Mouse (Mus musculus): Measurements from ENCODE around the gene Tns4.

The Tns4 gene

DNA sequence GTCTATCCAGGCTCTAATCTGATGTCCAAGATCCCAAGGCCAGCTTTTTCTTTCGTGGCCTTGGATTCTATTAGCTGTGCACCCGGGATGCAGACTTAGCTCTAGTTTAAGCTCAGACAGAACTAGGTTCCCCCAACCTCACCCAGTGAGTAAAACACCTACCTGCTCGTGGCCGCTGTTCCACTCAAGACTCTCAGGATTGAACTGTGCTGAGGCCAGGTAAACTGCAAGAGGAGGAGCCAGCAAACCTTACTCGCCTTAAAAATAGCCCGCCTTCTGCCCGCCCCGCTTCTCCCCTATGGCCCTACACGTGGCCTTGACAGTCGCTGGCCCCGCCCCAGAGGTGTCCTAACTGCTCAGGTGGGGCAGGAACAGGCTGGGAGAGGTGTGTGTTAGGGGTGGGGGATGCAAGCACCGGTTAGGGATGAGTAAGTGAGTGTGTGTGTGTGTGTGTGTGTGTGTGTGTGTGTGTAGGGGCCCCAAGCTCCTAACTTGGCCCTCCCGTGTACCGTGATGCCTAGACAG is at the start of gene Tns4:
Tns4 (minus strand) TSS at position 230 of the 525 bp plus-strand sequence.
- DNase-seq (ENCODE audit: low spot score in 2 of 2), result peak; percentile 60 to 77

DNA sequence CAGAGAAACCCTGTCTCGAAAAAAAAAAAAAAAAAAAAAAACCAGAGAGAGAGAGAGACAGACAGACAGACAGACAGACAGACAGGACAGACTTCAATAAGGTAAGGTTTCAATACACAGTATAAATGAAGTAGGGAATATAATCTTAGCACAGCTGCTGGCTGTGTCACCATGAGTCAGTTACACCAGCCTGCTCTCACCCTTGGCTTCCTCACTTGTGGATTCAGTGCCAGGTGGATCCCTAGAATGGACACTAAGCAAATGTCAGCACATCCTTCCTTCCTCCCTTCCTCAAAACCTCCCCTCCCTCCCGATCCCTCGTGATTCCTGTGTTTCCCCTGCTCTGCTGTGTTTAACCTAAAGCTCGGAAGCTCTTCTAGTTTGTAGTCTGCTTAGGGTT is 48.3 kb upstream of the Tns4 start:
- no peak for DNase-seq (ENCODE audit: low spot score in 2 of 2)

DNA sequence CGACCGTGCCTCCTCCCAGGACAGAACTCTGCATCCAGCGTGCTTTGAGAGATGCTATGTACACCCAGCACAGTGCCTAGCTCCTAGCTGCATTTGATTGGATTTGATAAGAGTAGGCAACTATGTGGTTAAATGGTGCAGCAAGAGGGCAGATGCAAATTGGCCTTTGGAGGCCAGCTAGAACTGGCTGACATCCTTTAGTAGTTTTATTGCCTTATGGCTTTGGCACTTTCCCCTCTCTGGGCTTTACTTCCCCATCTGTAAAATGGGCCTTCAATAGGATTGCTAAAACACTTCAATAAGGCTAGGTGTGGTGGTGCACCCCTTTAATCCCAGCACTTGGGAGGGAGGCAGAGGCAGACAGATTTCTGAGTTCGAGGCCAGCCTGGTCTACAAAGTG is 47.9 kb upstream of the Tns4 start:
- DNase-seq (ENCODE audit: low spot score in 2 of 2), result no peak

DNA sequence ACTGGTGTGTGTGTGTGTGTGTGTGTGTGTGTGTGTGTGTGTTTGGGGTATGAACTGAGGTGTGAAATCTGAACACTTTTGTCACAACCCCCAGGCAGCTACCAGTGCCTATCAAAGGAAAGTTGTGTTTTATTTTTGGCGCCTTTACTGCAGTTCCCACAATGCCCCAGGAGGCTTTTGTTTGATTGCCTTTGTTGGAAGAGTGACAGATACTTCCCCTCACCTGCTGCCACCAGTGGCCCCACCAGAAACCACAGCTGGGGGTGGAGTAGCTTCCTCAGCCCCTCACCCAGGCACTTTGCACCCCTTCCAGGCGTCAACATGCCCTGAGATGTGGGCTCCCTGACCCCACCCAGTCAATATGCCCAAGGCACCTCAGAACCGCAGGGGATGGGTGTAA is 47.3 kb upstream of the Tns4 start:
- DNase-seq (ENCODE audit: low spot score in 2 of 2), result no peak

DNA sequence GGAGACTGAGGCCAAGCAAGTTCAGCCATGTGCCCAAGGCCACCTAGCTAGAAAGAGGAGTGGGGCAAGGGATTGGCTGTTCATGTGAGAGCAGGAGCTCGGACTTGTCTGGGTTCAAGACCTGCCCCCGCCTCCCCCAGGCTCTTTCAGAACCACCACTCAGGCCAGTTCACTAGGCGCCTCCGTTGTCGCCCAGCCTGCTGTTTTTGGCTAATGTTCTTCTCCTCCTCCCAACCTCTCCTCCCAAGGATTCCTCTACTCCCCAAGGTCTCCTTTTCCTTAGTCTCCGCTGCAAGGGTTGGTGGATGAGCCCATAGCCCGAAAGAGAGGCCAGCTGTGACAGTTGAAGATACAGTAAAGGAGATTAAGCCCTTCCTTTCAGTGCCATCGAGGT is 45.9 kb upstream of the Tns4 start:
- no peak for DNase-seq (ENCODE audit: low spot score in 2 of 2)

DNA sequence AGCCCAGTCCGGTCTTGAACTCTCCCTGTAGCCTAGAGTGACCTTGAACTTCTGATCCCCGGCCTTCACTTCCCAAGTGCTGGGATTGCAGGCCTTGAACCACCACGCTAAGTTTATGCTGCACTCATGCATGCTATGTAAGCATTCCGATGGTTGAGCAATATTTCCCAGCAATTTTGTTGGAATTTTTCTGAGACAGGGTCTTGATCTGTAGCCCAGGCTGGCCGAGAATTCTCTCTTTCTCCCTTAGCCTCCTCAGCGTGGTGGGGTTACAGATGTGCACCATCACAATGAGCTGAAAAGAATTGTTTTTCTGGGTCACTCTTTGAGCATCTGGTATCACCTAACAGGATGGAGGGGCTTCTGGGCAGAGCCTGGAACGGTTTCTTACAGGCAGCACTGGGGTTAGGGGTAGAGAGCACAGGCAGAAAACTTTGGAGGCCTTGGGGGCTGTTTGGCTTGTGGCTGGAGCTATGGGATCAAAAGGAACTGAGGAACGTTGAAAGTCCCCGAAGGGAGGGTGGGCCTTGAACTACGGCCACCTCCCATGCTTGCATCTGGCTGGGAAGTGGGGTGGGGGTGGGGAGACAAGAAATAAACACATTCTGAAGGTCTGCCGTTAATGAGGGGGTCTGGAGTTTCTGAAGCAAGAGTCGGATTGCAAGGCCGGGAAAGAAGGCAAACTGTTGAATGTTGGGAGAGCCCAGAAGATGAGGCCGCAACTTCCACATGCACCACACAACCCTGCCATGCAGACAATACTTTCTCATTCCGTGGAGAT is 45.4 kb upstream of the Tns4 start:
- no peak for DNase-seq (ENCODE audit: low spot score in 2 of 2)

DNA sequence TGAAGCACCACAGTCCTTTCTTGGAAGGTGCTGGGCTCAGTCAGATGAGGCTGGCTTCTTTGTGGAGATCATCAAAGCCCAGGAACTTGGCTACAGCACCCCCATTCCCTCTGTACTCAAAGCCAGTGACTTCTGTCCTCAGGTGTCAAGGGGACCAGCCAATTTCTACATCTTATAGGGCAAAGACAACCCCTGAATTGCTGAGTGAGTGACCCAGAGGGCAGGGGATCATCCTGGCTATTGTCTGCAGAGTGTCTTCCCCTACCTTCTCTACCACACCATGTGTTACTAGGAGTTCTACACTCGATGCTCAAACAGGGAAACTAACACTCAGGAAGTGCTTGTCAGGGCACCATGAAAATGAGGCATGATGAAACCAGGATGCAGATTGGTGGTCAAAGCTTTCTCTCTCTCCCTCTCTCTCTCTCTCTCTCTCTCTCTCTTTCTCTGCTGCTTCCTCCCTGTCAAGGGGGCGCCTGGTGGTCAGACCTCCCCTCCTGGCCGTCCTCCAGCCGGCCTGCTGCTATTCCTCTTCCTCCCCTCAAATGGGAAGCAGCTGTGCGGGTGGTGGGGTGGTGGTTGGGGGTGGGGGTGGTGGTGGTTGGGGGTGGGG is 44.3 kb upstream of the Tns4 start:
- no peak for DNase-seq (ENCODE audit: low spot score in 2 of 2)

DNA sequence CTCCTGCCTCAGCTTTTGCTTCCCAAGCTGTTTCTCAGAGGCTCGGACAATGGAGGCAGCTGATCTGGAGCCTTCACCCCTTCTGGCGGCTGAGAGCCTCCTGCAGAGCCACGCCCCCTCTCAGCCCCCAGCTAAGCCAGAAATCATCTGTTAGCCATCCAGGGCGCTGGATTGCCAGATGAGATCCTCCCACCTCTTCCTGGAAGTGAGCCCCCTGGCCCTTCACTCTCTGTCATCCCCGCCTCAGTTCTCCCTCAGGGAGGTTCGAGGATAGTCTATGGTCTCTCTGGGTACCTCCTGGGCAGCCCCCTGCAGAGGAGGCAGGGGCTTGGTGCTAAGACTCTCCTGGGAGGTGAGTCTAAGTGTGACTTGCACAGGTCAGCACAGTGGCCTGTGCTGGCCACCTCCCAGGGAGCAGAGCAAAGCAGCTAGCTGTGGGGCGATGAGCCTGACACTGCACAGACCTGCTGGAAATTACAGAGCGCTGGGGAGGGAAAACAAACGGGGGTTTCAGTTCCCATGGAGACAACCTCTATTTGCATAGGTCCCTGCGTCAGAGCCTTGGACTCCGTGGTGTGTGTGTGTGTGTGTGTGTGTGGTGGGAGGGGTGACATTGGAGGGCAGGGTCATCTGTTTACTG is 43.1 kb upstream of the Tns4 start:
- DNase-seq (ENCODE audit: low spot score in 2 of 2), result peak in 1 of 2 experiments; percentile 55

DNA sequence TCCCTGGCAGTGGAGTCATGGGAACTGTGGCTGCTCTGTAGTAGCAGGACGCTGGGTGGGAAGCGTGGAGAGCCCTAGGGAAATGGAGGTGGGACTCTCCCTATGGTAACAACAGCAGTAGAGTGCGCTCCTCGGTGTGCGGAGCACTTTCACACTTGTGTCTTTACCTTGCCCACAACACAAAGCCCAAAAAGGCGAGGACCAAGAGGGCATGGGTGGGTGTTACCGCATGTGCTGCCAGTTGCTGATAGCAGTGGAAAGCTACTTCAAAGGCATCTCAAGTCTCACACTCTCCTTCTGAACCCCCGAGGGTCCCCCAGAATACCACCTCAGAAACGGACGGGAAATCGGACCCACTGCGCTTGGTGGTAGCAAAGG is 42.3 kb upstream of the Tns4 start:
- DNase-seq (ENCODE audit: low spot score in 2 of 2), result no peak

DNA sequence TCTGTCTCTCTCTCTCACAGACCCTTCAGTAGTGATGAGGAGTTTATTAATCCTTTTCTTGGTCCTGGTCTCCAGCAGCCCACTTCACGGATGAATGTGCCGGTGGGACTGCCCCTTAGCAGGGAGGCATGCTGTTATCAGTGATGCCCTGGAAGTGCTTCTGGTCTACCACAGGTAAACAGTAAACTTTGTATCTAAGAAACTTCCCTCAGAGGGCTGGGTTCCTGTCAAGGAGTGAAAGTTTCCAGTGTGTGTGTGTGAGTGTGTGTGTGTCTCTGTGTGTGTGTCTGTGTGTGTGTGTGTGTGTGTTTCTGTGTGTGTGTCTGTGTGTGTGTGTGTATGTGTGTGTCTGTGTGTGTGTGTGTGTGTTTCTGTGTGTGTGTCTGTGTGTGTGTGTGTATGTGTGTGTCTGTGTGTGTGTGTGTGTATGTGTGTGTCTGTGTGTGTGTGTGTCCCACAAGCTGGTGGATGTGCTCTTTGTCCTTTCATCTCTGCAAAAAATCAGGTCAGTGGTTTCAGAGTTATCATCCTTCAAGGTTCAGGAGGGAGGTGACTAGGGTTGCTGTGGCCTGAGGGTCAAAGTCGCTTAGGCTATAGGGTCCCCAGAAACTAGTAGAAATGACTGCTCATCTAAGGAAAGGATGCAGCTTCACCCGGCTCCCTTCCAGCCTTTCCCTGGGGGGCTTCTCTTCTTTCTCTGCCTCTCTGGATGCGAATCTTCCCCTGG is 41.8 kb upstream of the Tns4 start:
- DNase-seq (ENCODE audit: low spot score in 2 of 2), result no peak

DNA sequence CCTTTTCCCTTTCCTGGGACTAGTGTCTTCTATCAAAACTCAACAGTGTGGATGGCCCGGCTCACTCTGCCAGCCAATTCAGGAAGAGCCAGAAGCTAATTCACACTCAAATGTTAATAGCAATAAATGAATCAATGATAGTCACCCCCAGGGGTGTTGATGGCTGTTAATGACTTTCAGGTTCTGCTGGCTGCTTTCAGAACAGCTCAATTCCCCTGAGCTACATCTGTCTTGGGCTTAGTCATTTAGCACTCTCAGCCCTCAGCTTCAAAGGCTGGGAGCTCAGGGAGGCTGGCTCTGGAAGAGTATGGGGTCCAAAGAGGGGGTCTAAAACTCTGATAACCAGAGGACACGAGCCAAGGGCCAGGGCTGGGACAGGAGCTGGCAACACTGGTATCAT is 40.2 kb upstream of the Tns4 start:
- no peak for DNase-seq (ENCODE audit: low spot score in 2 of 2)

DNA sequence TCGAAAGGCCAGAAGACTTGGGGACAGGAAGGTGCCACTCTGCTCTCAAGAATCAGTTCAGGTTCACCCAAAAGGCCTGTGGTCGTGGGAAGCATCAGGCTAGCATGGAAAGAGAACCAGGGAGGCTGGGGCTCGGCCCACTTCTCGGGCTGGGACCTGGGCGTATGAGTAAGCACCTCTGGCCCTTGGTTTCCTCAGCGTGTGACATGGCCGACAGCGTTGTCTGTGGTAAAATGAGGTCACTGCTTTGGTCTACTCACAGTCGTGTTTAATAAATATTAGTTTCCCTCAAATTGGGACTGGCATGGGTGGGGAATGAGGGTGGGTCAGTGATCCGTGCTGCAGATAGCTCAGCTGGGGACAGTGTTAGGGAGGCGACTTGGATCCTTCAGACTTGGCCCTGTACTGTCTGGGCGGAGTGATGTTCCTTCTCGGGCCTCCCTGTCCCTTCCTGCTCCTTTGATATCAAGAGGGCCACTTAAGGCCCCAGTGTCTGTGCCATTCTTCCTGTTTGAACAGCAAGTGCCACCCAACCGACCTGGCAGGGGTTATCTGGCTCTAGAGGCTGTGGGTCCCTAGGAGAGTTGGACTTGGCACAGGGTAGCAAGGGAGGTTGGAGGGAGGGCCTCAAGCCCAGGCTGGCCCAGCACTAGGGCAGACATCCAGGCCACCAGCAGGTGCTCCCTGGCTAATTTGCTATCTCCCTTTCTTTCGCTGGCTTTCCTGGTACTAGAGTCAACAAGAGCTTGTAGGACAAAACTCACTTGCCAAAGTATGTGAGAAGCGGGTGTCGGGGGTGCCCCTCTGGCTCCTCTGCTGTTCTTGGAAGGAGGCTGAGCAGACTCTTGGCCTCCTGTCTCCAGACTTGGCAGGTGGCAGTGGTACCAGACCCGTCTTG is 38.9 kb upstream of the Tns4 start:
- DNase-seq (ENCODE audit: low spot score in 2 of 2), result no peak

DNA sequence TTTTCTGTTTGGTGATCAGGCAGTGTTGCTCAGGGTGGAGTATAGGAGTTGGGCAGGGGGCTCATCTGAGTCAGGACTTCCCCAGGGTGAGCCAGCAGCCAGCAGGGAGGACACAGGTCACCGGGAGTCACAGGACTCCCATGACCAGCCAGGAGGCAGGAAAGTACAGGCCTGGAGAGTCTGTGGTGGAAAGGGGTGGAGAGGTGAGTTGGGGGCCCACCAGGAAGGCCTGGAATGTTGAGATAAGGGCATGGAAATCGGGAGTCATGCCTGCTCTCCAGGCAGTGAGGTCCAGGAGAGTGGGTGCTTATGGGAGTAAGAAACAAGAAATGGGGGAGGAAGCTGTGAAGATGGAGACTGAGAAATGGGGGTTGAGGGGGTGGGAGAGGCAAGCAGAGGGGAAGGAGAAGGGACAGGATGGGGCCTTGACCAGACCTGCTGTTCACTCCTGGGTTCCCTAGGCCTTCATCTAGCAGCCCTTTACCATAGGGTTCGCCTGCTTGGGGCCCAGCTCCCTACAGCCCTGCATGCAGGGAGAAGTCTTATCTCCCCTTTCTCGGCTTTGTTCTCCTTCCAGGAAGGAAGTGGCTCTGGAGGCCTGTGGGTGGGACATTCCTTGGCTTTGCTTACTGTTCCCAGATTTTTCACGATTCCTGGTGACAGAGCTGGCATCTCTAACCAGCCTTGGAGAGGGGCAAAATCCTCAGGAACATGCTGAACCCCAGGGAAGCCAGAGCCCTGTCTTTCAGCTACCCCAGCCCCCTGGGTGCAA is 37.6 kb upstream of the Tns4 start:
- DNase-seq (ENCODE audit: low spot score in 2 of 2), result no peak

DNA sequence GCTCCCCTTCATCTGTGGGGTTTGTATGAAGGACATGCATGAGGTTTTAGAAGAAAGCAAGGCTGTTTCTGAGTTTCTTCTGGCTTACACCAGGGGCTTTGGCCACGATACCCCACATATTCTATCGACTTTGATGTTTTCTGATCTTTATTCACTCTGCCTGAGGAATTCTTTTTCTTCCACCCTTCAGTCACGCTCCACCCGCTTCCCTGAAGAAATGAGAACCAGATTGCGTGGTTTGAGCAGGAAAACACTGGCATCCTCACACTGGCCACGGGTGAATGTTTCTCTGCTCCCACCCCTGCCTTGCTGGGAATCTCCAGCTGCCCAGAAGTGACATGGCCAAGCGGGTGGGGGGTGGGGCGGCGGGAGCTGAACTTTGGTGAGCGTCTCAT is 35.5 kb upstream of the Tns4 start:
- DNase-seq (ENCODE audit: low spot score in 2 of 2), result no peak

DNA sequence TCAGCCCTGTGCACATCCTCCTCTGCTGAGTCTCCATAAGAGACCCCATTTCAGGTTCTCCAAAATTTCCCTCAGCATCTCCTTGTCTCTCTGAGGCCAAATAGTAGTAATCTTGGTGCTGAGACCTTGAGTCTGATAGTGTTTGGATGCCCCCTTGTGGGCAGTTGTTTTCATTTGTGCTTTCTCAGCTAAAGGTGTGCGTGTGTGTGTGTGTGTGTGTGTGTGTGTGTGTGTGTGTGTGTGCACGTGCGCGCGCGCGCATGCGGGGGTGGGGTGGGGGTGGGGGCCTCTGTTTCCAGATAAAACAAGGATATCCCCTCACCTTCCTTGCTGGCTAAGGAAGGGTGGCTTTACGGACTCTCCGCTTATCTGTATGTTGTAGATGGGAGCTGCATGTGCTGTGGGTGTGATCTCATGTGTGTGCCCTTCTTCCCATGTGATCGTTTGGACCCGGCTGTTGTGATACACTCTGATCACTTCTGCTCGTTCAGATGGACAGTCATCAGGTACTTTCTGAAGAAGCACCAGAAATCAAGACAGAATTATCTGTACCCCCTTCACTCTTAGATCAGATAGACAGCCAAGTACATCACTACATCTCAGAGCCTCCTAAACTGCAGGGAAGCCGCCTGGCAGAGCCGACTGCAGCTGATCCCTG is 35.0 kb upstream of the Tns4 start:
- DNase-seq (ENCODE audit: low spot score in 2 of 2), result no peak

DNA sequence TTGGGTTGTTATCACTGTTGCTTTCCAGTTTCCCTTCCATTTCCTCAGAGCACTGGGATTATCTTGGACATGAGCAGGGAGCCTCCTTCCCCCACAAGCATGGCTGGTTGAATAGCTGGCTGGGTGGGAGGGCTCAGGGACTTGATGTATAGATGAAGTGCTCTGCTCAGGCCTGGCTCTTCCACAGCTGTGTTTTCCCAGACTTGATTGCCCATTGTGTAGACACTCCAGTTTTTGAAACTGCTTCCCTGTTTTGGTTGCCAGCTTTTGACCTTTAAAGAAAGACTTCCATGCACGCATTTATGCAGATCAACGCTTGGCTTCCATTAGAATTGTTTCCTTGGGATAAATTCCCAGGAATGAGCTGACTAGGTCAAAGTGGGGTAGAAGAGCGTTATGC is 33.6 kb upstream of the Tns4 start:
- DNase-seq (ENCODE audit: low spot score in 2 of 2), result no peak

DNA sequence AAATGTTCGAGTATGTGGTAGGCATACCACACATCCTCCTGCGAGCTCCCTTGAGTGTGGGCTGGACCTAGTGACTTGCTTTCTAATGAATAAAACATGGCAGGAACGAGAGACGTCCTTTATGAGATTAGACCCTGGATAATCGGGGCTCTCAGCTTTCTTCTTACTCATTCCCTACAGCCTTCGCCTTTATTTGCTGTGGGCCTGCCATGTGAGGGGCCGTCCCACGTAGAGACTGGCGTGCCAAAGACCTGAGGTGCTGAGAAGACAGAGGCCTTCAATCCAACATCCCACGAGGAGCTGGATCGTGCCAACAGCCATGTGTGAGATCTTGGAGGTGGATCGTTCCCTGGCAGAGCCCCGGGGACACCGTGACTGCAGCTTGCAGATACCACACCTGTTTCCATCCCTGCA is 32.1 kb upstream of the Tns4 start:
- no peak for DNase-seq (ENCODE audit: low spot score in 2 of 2)

DNA sequence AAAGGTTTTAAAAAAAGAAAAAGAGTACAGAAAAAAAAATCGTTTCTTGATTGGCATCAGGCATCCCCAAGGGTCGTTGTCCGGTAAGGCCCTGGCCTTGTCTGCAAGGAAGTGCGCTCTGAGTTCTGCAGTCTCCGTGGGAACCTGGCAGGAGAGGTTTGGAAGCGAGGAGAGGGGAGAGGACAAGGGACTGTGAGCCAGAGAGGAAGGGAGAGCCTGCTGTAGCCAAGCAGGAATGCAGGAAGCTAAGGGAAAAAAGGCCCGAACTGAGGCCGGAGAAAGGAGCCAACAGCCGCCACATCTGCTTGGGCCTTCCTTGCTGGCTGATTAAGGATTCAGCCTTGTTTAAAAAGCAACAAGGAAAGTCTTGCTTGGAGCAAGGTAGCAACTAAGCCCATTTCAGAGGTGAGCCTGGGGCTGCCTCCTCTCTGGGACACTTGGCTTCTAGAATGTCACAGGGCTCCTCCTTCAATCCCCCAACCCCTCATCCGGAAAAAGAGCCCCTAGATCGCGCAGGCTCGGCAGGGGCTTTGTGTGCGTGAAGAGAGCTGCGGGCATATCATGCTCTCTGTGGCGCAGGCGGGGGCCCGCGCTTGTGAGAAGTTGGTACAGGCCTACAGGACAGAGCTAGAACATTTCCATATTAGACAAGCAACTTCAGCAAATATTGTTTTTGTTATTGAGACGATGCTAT is 31.6 kb upstream of the Tns4 start:
- DNase-seq (ENCODE audit: low spot score in 2 of 2), result no peak

DNA sequence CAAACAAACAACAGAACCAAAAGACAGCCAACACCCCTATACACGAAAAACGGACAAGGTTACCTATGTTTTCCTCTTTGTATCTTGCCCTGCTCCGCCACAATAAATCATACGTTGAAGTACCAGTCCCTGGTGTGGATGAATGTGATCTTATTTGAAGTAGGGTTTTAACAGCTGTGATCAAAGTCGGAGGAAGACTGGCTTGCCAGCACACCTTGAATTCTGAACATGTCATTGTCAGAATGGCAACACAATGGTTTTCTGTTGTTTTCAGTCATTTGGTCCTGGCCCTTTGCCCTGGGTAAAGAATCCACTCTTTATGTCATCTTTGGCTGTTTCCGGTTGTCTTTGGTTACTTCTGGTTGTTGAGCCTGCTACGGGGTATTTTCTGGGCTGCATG is 29.9 kb upstream of the Tns4 start:
- no peak for DNase-seq (ENCODE audit: low spot score in 2 of 2)

Measured in urinary bladder, postnatal 36 days (tissue).